Mouse (Mus musculus) thymus, adult 2 months (tissue): ENCODE measurements at regions not wholly inside any gene's neighbourhood (a gene's known extent, or its start where the extent isn't known, plus 50 kb on each side); places are given as distances from the start of the nearest gene placed in this dataset.

Experiments
- DNase-seq: peaks from one replicate; pipeline ENCODE4 v3.0.0; 2021
- H3K27ac ChIP-seq: fragments of 200-500 bp; 2 replicates; pipeline ENCODE4 v1.5.1; 2012; ENCODE audit warnings: low read length, control low read depth; ENCODE audit not compliant: control insufficient read depth, insufficient read depth
- H3K27me3 ChIP-seq: fragments of 200-500 bp; 2 replicates; pipeline ENCODE4 v1.6.1; 2012; ENCODE audit warnings: mild to moderate bottlenecking, low read length, moderate library complexity, mixed read lengths; ENCODE audit not compliant: control insufficient read depth, insufficient read depth
- H3K36me3 ChIP-seq: fragments of 200-500 bp; 2 replicates; pipeline ENCODE4 v1.6.1; 2012; ENCODE audit warnings: mild to moderate bottlenecking, low read length, moderate library complexity; ENCODE audit not compliant: control insufficient read depth, insufficient read depth
- H3K4me1 ChIP-seq: fragments of 200-500 bp; replicated peaks from 2 replicates; pipeline ENCODE4 v1.6.1; 2012; ENCODE audit warnings: low read length; ENCODE audit not compliant: control insufficient read depth, insufficient read depth
- H3K4me3 ChIP-seq: fragments of 200-500 bp; 2 replicates; pipeline ENCODE4 v1.5.1; 2012; ENCODE audit warnings: mild to moderate bottlenecking, low read length, control low read depth, moderate library complexity; ENCODE audit not compliant: control insufficient read depth, insufficient read depth
- CTCF ChIP-seq: fragments of 200-500 bp; IDR thresholded peaks from 2 replicates; pipeline ENCODE4 v1.5.1; 2012; ENCODE audit warnings: mild to moderate bottlenecking, control low read depth, low read length, moderate library complexity, borderline replicate concordance; ENCODE audit not compliant: control insufficient read depth, poor library complexity, insufficient read depth; ENCODE audit errors: extremely low read depth
- POLR2A ChIP-seq: fragments of 200-500 bp; IDR thresholded peaks from 2 replicates; pipeline ENCODE4 v1.6.1; 2012; ENCODE audit warnings: mild to moderate bottlenecking, low read length, control low read depth, moderate library complexity; ENCODE audit not compliant: control insufficient read depth, poor library complexity, insufficient read depth; ENCODE audit errors: extremely low read depth
- WGBS: fragments of 180-500 bp; shearing (Covaris S2); methylation state at CpG from one replicate; pipeline ENCODE4 v1.1.7; 2018; 5-methylcytosine and 5-hydroxymethylcytosine counted together

DNA sequence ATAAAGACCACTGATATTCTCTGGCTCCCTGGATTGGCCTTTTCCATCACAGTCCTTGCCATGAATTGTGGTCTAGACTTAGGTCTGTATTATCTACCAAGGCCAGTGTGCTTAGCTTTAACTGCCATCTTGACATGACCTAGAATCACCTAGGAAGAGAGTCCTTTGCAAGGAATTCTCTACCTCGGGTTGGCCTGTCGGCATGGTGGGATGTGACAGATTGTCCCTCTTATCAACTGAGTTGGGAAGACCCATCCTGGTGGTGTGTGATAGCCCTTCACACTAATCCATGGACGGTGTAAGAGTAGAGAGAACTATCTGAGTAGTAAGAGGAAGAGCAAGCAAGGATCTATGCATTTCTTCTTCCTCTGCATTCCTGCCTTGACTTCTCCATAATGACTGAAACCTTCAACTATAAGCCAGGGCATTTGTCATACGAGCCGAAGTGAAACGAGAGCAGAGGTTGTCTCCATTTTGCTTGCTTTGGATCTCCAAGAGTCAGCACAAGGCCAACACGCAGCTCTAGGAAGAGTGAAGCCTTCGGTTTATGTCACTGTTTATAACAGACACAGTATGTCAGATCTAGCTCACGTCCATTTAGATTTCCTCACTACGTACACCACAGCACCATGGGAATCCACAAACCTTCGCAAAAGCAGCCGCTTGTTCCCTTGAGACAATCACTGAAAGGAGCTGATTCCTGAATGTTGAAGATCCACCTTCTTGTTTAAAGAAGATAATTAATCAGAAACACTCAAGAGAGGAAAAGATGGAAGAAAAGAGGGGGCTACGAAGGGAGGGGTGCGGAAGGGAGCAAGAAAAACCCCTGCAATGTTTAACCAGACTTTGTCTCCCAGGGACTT lies 190.9 kb upstream of the Rgma start:
- Histone ChIP-seq H3K36me3 (no peaks in the 10 kb centered on the region), H3K27ac (no peak overlapping the region), H3K4me1 (no peaks in the 10 kb centered on the region), H3K27me3 (no peaks in the 10 kb centered on the region), H3K4me3 (no peak overlapping the region)
- no peak for DNase-seq
- 97% methylated on average over 14 of the region's 14 CpGs for WGBS
- TF ChIP-seq CTCF, result no peak
- TF ChIP-seq POLR2A, result no peak

DNA sequence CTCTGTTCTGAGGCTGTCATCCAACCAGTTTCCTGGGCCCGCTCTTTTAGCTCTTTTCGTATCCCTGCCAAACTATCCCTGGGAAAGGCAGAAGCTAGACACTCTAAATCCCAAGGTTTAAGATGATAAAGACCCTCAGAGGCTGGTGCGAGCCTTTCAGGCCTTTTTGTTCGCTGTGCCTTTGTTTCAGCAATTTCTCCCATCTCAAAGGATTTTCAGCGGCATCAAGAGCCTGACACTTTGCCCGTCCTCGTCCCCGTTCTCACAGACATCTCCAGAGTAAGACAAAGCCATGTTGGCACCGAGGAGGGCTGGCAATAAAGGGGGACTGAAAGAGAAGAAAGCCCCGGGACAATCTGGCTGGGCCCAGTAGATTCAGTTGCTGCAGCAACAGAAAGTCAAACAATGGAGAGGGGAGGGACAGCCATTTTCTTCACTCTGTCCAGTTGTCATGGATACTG lies 190.2 kb upstream of the Rgma start:
- no peak for TF ChIP-seq CTCF
- TF ChIP-seq POLR2A, result no peak

DNA sequence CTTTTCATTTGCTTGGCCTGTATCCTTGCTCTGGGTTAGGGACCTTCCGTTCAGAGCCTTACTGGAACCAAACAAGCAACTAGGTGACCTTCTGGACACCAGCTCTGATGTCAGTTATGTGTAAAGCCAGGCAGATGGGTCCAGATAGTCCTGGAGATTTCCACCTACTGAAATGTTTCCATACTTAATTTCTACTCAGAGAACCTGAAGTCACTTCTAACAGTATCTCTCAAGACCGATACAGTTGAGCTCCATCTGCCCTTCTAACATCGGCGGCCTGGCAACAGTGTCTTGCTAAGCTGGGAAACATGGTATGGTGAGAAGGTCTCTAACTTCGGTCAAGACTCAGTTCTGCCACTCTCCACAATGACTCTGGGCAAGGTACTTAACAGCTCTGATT lies 189.7 kb upstream of the Rgma start:
- no peak for TF ChIP-seq POLR2A
- TF ChIP-seq CTCF, result no peak
- H3K27ac ChIP-seq, result no peak overlapping the region
- H3K4me1 ChIP-seq, result no peaks in the 10 kb centered on the region
- no peaks in the 10 kb centered on the region for H3K27me3 ChIP-seq
- H3K4me3 ChIP-seq, result no peak overlapping the region
- H3K36me3 ChIP-seq, result no peaks in the 10 kb centered on the region
- 97% methylated on average over 5 of the region's 5 CpGs for WGBS
- DNase-seq, result no peak

More for the DNA sequence above, 190.2 kb upstream of the Rgma start:
- no peak for DNase-seq
- no peaks in the 10 kb centered on the region for H3K27me3 ChIP-seq
- H3K4me3 ChIP-seq, result no peak overlapping the region
- H3K36me3 ChIP-seq, result no peaks in the 10 kb centered on the region
- H3K4me1 ChIP-seq, result no peaks in the 10 kb centered on the region
- H3K27ac ChIP-seq, result no peak overlapping the region
- 90% methylated on average over 10 of the region's 10 CpGs for WGBS

DNA sequence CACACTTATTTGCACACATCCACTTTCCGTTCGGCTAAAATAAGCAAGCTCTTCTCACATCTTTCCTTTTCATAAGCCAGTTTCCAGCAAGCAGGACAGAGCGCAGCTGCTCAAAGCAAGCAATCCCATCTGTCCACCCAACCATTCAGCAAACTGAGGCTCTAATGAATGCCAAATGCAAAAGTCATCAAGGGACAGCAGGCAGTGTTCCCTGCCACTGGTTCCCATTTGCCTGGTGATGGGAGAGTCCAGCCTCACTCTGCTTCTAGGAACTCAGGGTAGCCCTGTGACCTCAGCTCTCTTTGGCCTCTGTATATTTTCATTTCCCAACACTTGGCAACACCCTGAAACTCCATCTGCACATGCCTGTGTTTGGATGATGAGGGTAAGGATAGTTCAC lies 188.8 kb upstream of the Rgma start:
- Histone ChIP-seq H3K4me1 (no peaks in the 10 kb centered on the region), H3K27ac (no peak overlapping the region), H3K27me3 (no peaks in the 10 kb centered on the region), H3K36me3 (no peaks in the 10 kb centered on the region), H3K4me3 (no peak overlapping the region)
- WGBS, result 97% methylated on average over 3 of the region's 3 CpGs
- TF ChIP-seq POLR2A (no peak), CTCF (no peak)
- no peak for DNase-seq

DNA sequence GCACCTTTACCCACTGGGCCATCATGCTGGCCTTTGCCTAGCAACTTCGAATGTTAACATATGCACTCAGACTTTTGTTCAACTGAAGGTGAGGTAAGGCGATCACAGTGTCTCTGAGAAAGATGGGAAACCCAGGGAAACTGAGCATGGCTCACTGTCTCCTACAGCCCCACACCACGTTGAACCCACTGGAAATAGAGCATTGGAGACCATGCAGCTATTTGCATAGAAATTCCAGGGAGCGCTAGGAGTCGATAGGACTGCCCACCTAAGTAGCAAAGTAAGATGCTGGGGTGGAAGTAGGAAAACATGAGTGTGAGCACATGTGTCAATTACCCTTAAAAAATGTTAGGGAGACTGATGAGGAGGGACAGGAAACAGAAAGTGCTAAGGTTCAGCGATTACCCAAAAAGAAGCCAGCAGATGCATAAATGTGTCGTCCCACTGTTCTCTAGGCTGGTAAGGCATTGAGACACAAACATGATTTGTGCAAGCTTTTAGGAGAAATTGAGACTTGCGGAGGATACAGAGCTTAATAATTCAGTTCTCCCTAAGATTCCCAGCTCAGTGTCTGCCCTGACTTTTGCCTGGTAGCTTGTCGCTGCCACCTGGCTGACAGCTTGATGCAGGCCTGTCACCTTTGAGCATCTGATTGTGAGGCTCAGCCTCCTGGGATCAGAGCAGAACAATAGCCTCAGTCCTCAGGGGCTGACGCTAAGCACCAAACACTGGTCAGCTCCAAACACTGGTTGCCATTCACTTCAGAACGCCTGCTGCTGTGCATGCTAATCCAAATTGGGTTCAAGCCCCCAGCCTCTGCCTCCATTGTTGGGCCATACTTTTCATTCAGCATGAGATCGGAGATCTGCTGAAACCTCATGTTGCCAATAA lies 183.7 kb upstream of the Rgma start:
- Histone ChIP-seq H3K36me3 (no peaks in the 10 kb centered on the region), H3K4me1 (no peaks in the 10 kb centered on the region), H3K27me3 (no peaks in the 10 kb centered on the region), H3K4me3 (no peak overlapping the region), H3K27ac (no peak overlapping the region)
- no peak for TF ChIP-seq CTCF
- TF ChIP-seq POLR2A, result no peak
- DNase-seq, result no peak
- 66% methylated on average over 12 of the region's 12 CpGs for WGBS

DNA sequence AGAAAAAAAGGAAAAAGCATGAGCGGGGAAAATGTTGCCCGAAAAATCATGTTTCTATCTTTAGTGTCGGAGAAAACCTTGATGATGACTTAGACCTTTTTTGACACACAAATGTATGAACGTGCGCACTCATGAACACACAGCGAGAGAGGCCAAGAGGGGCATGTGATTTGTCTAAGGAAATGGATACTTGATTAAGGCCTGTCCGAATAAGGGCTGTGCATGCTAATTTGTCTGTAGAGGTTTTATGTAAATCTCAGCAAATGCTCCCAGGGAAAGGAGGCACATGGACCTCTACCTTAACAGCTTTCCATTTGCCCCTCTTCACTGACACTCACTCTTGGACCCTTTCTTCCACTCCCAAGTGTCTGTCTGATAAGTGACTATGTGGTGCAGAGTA lies 182.5 kb upstream of the Rgma start:
- no peak for DNase-seq
- H3K27ac ChIP-seq, result no peak overlapping the region
- 90% methylated on average over 7 of the region's 7 CpGs for WGBS
- H3K36me3 ChIP-seq, result no peaks in the 10 kb centered on the region
- no peaks in the 10 kb centered on the region for H3K4me1 ChIP-seq
- TF ChIP-seq CTCF, result no peak
- no peak for TF ChIP-seq POLR2A
- no peaks in the 10 kb centered on the region for H3K27me3 ChIP-seq
- H3K4me3 ChIP-seq, result no peak overlapping the region
